Mouse (Mus musculus) midbrain, embryonic 13.5 days (tissue): ENCODE data around the gene Arl15. TPM values are rescaled to one million over a fixed set of nuclear protein-coding genes. Genes with fewer than 3 reads are reported as not detected.

Experiments
- ATAC-seq: fragments of 200-750 bp; cut with Nextera tagmentation; 2 replicates; pipeline ENCODE4 v1.8.0; 2017; ENCODE audit warnings: mild to moderate bottlenecking, moderate TSS enrichment, moderate library complexity
- H3K27ac ChIP-seq: fragments of 300-500 bp; sonication (generic); 2 replicates; pipeline ENCODE4 v1.5.1; 2015; ENCODE audit warnings: inconsistent platforms, mild to moderate bottlenecking, moderate library complexity
- H3K27me3 ChIP-seq: fragments of 300-500 bp; sonication (generic); 2 replicates; pipeline ENCODE4 v1.6.1; 2015; ENCODE audit warnings: mild to moderate bottlenecking, inconsistent platforms
- H3K36me3 ChIP-seq: fragments of 300-500 bp; sonication (generic); 2 replicates; pipeline ENCODE4 v1.6.1; 2015; ENCODE audit warnings: mild to moderate bottlenecking, inconsistent platforms
- H3K4me1 ChIP-seq: fragments of 300-500 bp; sonication (generic); replicated peaks from 2 replicates; pipeline ENCODE4 v1.6.1; 2015; ENCODE audit warnings: inconsistent platforms
- H3K4me2 ChIP-seq: fragments of 300-500 bp; sonication (generic); replicated peaks from 2 replicates; pipeline ENCODE4 v1.6.1; 2015; ENCODE audit warnings: moderate library complexity, mild to moderate bottlenecking, inconsistent platforms
- H3K4me3 ChIP-seq: fragments of 300-500 bp; sonication (generic); replicated peaks from 2 replicates; pipeline ENCODE4 v1.5.1; 2015; ENCODE audit warnings: mild to moderate bottlenecking, inconsistent platforms
- H3K9ac ChIP-seq: fragments of 300-500 bp; sonication (generic); replicated peaks from 2 replicates; pipeline ENCODE4 v1.6.1; 2015; ENCODE audit warnings: mild to moderate bottlenecking, inconsistent platforms
- H3K9me3 ChIP-seq: fragments of 300-500 bp; sonication (generic); 2 replicates; pipeline ENCODE4 v1.6.1; 2016; ENCODE audit warnings: mild to moderate bottlenecking, inconsistent platforms
- WGBS: fragments of 180-500 bp; shearing (Covaris S2); methylation state at CpG from one replicate; pipeline ENCODE4 v1.1.7; 2015; 5-methylcytosine and 5-hydroxymethylcytosine counted together
- polyA plus RNA-seq: library from polyadenylated mRNA; unstranded; fragments of >200 nt; fragmentation: Nextera tagmentation; extraction: Ambion mirVana; gene quantifications from 2 replicates; pipeline ENCODE4 v1.2.1, GENCODE M21; 2015

The Arl15 gene
- polyA plus RNA-seq, 1 experiment from 2014 or later = 15.0 TPM

- no peak overlapping the region for H3K9ac ChIP-seq
- no peaks in the 10 kb centered on the region for H3K9me3 ChIP-seq
- WGBS = 94% methylated on average over 13 of the region's 13 CpGs
- ATAC-seq = no peak
- no peak overlapping the region for H3K27ac ChIP-seq
- H3K4me1 ChIP-seq = 0 out of 2 replicates have a peak, but pooled peaks cover 9% of the 10 kb centered on the region
- H3K4me2 ChIP-seq = no peak overlapping the region
- no peak overlapping the region for H3K4me3 ChIP-seq
- H3K36me3 ChIP-seq = 0 out of 2 replicates have a peak, but pooled peaks cover 8% of the 10 kb centered on the region
- H3K27me3 ChIP-seq = no peaks in the 10 kb centered on the region
Measured at GRCm38 (mm10) chr13:113851602-113852375, 57.5 kb downstream of the Arl15 start.

DNA sequence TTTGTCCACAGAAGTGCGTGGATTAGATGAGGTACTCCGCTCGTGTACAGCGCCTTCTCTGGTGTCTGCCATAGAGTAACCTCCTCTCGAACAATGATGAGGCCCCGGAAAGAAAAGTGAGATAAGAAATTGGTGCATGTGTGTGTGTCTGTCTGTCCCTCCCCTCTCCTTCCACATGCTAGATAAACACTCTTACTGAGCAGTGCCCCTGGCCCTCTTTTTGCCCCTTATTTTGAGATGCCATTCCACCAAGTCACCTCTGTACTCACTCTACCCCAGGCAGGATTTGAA, 58.0 kb downstream of the Arl15 start:
- Histone ChIP-seq H3K9me3 (no peaks in the 10 kb centered on the region), H3K4me3 (no peak overlapping the region), H3K36me3 (0 out of 2 replicates have a peak, but pooled peaks cover 8% of the 10 kb centered on the region), H3K27ac (no peak overlapping the region), H3K4me1 (peaks cover 12% of the 10 kb centered on the region; the same call in 1 of the 2 replicates), H3K27me3 (no peaks in the 10 kb centered on the region), H3K4me2 (no peak overlapping the region), H3K9ac (no peak overlapping the region)
- no peak for ATAC-seq
- WGBS = 92% methylated on average over 6 of the region's 6 CpGs

- H3K27ac ChIP-seq = no peak overlapping the region
- no peak overlapping the region for H3K4me2 ChIP-seq
- no peak for ATAC-seq
- no peak overlapping the region for H3K4me3 ChIP-seq
- 0 out of 2 replicates have a peak, but pooled peaks cover 7% of the 10 kb centered on the region for H3K36me3 ChIP-seq
- H3K4me1 ChIP-seq = peaks cover 14% of the 10 kb centered on the region; the same call in 1 of the 2 replicates
- H3K9ac ChIP-seq = no peak overlapping the region
- no peaks in the 10 kb centered on the region for H3K27me3 ChIP-seq
- WGBS = 96% methylated on average over 4 of the region's 4 CpGs
- H3K9me3 ChIP-seq = no peaks in the 10 kb centered on the region
Measured at GRCm38 (mm10) chr13:113854146-113854545, 59.8 kb downstream of the Arl15 start.

- Histone ChIP-seq H3K27ac (no peak overlapping the region), H3K27me3 (no peaks in the 10 kb centered on the region), H3K4me1 (peaks cover 15% of the 10 kb centered on the region; the same call in 1 of the 2 replicates), H3K4me3 (no peak overlapping the region), H3K9me3 (no peaks in the 10 kb centered on the region), H3K9ac (no peak overlapping the region), H3K4me2 (no peak overlapping the region), H3K36me3 (0 out of 2 replicates have a peak, but pooled peaks cover 2% of the 10 kb centered on the region)
- no peak for ATAC-seq
- 81% methylated on average over 13 of the region's 13 CpGs for WGBS
Measured at GRCm38 (mm10) chr13:113854551-113855312, 60.4 kb downstream of the Arl15 start.

DNA sequence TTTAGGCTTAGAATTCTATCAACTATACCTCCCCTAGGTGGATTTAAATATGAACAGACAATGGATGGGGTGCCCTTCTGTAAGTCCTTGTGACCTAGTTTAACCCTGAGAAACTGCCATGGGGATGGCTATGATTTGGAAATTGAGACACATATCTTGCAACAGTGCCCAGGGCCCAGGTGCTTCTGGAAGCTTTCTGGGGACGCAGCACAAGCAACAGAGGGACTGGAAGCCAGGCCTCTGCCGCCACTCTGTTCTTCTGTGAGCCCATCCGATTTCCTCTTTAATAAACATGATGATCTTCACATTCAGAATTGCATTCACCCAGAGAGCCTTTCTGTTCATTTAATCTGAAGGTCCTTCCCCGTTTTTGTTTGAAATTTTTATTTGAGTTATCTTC, 62.6 kb downstream of the Arl15 start:
- no peaks in the 10 kb centered on the region for H3K36me3 ChIP-seq
- no peak for ATAC-seq
- H3K9ac ChIP-seq = no peak overlapping the region
- H3K4me2 ChIP-seq = no peak overlapping the region
- no peak overlapping the region for H3K27ac ChIP-seq
- H3K27me3 ChIP-seq = no peaks in the 10 kb centered on the region
- WGBS = 71% methylated on average over 4 of the region's 4 CpGs
- no peaks in the 10 kb centered on the region for H3K9me3 ChIP-seq
- peaks cover 26% of the 10 kb centered on the region for H3K4me1 ChIP-seq
- no peak overlapping the region for H3K4me3 ChIP-seq

DNA sequence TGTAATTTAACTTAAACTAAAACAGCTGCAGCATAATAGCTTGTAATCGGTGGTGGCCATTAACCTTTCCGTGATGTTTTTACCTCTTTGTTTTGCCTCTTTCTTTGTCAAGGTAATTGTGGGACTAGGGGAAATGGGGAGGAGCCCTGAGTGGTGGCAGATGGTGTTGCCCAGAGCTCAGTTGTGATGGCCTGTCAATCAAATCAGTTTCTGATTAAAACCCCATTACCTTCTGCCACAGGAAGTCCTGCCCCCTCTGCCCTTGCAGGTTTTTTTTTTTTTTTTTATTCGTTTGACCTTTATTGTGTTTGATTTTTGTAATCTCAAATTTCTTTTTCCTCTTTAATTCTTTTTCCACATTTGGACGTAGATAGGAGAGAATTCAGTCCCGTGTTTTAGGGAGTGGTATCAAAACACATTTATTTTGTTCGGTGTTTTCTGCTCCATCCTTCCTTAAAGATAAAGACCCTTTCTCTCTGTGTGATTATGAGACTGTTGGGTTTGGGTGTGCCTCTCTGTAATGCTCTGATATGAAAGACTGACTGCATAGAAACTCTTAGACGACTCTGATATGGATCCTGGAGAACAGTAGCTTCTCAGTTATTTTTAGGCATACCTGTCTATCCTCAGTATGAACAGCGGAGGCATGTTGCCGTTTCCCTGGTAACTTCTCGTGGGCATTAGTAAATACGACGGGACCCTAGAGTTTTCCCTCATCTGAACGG, 64.5 kb downstream of the Arl15 start:
- ATAC-seq = peak; percentile 65; the same call in 1 of the 2 replicates

DNA sequence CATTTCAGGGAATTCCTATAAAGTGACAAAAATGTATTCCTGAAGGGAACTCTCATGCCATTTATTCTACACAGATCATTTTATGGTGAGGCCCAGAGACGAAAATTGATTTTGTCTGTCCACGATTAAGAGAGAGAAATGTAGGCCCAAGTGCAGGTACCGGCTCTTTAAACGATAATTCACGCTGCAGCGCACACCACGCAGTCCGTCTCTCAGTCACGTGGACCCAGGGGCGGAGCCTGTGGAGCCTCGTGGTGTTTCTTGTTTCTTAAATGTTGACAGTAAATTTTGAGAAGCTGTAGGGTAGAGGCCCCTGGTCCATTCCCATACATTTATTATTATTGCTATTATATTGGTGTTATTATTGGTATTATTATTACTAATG, 65.1 kb downstream of the Arl15 start:
- Histone ChIP-seq H3K4me2 (no peak overlapping the region), H3K27me3 (no peaks in the 10 kb centered on the region), H3K4me3 (no peak overlapping the region), H3K4me1 (peaks cover 26% of the 10 kb centered on the region), H3K9ac (no peak overlapping the region), H3K27ac (no peak overlapping the region), H3K36me3 (no peaks in the 10 kb centered on the region), H3K9me3 (no peaks in the 10 kb centered on the region)
- ATAC-seq = no peak
- WGBS = 76% methylated on average over 11 of the region's 11 CpGs

More for the DNA sequence above, 64.5 kb downstream of the Arl15 start:
- no peak overlapping the region for H3K4me2 ChIP-seq
- H3K36me3 ChIP-seq = no peaks in the 10 kb centered on the region
- peaks cover 26% of the 10 kb centered on the region for H3K4me1 ChIP-seq
- H3K9ac ChIP-seq = no peak overlapping the region
- 69% methylated on average over 13 of the region's 13 CpGs for WGBS
- H3K27me3 ChIP-seq = no peaks in the 10 kb centered on the region
- no peak overlapping the region for H3K4me3 ChIP-seq
- H3K9me3 ChIP-seq = no peaks in the 10 kb centered on the region
- H3K27ac ChIP-seq = no peak overlapping the region

GRCm38 (mm10) chr13:113860816-113861215, 66.5 kb downstream of the Arl15 start:
- 84% methylated on average over 4 of the region's 4 CpGs for WGBS
- Histone ChIP-seq H3K4me2 (no peak overlapping the region), H3K27me3 (no peaks in the 10 kb centered on the region), H3K4me3 (no peak overlapping the region), H3K4me1 (peaks cover 23% of the 10 kb centered on the region), H3K27ac (no peak overlapping the region), H3K9ac (no peak overlapping the region), H3K9me3 (no peaks in the 10 kb centered on the region), H3K36me3 (no peaks in the 10 kb centered on the region)
- no peak for ATAC-seq

GRCm38 (mm10) chr13:113861231-113861630, 66.9 kb downstream of the Arl15 start:
- Histone ChIP-seq H3K9me3 (no peaks in the 10 kb centered on the region), H3K4me3 (no peak overlapping the region), H3K9ac (no peak overlapping the region), H3K27me3 (no peaks in the 10 kb centered on the region), H3K36me3 (no peaks in the 10 kb centered on the region), H3K27ac (no peak overlapping the region), H3K4me2 (no peak overlapping the region), H3K4me1 (peaks cover 20% of the 10 kb centered on the region)
- no peak for ATAC-seq
- 93% methylated on average over 9 of the region's 9 CpGs for WGBS

GRCm38 (mm10) chr13:113862951-113863350, 68.6 kb downstream of the Arl15 start:
- 88% methylated on average over 10 of the region's 10 CpGs for WGBS
- H3K27me3 ChIP-seq = no peaks in the 10 kb centered on the region
- no peaks in the 10 kb centered on the region for H3K36me3 ChIP-seq
- H3K9me3 ChIP-seq = no peaks in the 10 kb centered on the region
- peaks cover 14% of the 10 kb centered on the region for H3K4me1 ChIP-seq
- H3K27ac ChIP-seq = no peak overlapping the region
- no peak overlapping the region for H3K4me3 ChIP-seq
- no peak overlapping the region for H3K4me2 ChIP-seq
- no peak for ATAC-seq
- H3K9ac ChIP-seq = no peak overlapping the region

- Histone ChIP-seq H3K9ac (no peak overlapping the region), H3K27ac (no peak overlapping the region), H3K4me3 (no peak overlapping the region), H3K4me2 (no peak overlapping the region), H3K27me3 (no peaks in the 10 kb centered on the region), H3K4me1 (peaks cover 14% of the 10 kb centered on the region), H3K36me3 (no peaks in the 10 kb centered on the region), H3K9me3 (no peaks in the 10 kb centered on the region)
- ATAC-seq = no peak
- WGBS = 90% methylated on average over 10 of the region's 10 CpGs
Measured at GRCm38 (mm10) chr13:113863688-113864087, 69.4 kb downstream of the Arl15 start.

DNA sequence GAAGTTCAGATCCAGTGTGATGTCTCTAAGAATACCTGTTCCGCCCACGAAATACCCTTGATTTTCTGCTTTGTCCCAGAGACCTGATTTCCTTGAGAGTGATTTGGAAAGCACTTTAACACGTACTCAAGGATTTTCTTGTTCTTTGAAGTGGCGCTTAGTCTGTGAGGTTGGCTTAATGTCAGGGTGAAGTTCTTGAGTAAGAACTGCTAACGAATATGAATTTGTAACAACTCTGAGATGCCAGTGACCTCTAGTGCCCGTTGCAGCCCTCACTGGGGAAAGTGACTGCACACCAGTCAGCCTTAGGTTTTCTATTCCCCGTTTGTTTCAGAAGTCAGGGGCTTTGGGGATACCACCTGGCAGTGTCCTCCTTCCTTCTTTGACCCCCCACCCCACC, 70.0 kb downstream of the Arl15 start:
- H3K9ac ChIP-seq = no peak overlapping the region
- peaks cover 10% of the 10 kb centered on the region for H3K4me1 ChIP-seq
- no peaks in the 10 kb centered on the region for H3K9me3 ChIP-seq
- H3K27me3 ChIP-seq = no peaks in the 10 kb centered on the region
- WGBS = 67% methylated on average over 7 of the region's 7 CpGs
- no peak for ATAC-seq
- H3K36me3 ChIP-seq = no peaks in the 10 kb centered on the region
- H3K27ac ChIP-seq = no peak overlapping the region
- H3K4me2 ChIP-seq = no peak overlapping the region
- H3K4me3 ChIP-seq = no peak overlapping the region
